Mouse (Mus musculus) subcutaneous adipose tissue, adult 2 months (tissue): ENCODE data around the gene Dnajc16. TPM values are rescaled to one million over a fixed set of nuclear protein-coding genes. Genes with fewer than 3 reads are reported as not detected.

Experiments
- polyA plus RNA-seq: library from polyadenylated mRNA; depleted of rRNA; stranded (reverse); fragments of >200 nt; gene quantifications from 2 replicates; pipeline ENCODE4 v1.2.3, GENCODE M21; 2012; ENCODE audit warnings: low replicate concordance; rRNA removed

The Dnajc16 gene
- 11.2 and 13.9 TPM in 2 replicates for polyA plus RNA-seq

DNA sequence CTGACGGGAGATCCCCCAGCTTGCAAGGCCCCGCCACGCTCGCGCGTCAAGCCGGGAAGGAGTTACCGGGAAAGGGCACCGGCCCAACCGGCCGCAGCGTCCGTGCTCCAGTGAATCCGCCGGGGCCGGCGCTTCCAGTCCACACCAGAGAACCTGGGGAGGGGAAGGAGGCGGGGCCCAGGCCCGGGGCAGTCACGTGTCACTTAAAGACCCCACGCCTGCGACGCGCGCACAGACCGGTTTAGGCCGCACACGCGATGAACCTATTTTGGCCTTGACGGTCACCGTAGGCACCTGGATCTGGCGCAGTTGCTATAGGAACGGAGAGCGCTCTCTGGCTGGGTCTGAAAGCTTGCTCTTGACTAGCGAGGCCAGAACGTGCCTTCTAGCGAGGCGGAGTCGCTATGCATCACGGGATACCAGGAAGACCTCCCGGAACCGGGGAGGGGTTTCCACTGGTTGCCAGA lies at the start of gene Dnajc16:
TSS of gene Dnajc16 (minus strand) at position 408 of the 467 bp plus-strand sequence.

DNA sequence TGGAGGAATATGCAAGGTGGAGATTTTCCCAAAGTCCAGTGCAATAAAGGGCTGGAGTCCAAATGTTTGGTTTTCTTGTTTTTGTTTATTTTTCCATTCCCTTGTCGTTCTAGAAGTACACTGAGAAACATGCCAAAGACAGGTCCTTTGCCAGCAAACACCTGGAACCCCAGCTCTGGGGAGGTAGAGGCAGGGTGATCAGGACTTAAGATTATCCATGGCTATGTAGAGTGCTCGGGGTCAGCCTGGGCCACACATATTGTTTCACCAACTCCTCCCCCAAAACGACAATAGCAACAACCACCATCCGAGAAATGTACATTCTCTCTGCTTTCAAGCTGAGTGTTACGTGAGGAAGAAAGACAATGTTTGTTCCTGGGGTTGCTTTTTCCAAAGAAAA lies 35.3 kb upstream of the Dnajc16 start, which contains the start of gene Cela2a:
TSS of gene Cela2a (minus strand) at position 101 of the 400 bp plus-strand sequence.

DNA sequence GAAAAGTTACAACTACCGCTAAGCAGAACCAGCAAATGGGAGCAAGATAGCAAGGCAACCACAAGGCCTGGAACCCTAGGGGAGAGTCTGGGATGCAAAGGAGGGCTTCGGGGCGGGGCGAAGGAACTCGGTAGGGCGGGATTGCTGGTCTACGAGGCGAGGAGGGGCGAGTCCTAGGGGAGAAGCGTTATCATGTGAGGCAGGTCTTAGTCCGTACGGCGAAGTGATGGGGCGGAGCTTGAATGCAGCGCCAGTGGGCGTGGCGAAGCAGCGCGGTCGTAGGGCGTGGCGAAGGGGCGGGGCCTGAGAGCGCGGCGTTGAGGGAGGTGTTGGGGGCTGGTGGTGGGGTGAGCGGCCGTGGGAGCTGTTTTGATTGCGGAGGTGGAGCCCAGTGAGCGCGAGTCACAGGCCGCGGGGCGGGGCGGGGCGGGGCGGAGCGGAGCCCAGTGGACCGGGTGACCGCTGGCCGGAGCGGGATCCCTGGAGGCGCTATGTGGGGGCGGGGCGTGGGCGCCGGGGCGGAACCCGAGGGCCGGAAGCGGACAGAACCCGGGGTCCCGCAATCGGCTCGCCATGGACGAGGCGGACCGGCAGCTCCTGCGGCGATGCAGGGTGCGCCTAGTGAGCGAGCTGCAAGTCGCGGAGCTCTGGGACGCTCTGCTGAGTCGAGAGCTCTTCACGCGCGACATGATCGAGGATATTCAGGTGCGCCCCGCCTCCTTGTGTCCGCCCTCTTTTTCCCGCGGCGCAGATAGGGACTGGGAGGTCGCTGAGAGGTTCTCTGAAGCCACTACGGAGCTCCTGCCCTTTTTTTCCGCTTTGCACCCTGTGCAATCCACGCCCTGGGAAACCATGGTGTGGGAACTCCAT lies 2.8 kb upstream of the Dnajc16 start, which contains the start of gene Casp9:
TSS of gene Casp9 (plus strand) at position 331 of the 870 bp plus-strand sequence.

DNA sequence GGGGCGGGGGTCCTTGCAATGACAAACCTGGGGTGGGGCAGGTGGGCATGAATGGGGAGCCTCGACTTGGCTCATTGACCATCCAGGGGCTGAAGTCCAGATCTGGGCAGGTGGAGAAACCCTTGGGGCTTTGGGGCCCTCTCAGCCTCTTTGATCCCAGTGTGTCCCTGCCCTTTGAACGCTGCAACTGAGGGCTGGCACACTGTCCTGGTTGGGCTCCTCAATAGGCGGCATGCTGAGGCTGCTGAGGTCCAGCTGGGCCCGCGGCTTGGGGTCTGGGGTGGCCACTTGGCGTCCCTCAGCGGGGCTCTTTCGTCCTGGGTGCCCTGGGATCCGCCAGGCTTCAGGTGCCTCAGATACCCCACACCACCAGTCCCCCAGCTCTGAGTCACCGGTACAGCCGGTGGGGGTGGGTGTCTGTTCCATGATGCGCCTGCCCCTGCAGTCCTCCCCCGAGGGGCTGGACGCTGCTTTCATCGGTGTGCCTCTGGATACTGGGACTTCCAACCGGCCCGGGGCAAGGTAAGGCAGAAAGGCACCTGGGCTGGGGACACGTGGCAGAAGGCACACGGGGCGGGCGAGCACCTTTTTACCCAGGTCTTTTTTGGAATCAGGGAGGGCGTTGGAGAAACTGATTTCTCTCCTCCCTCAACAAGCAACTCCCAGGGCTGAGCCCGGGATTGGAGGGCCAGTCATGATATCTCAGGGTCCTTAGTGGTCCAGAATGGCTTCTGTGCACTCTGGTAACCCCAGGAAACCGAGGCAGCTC lies 44.0 kb downstream of the Dnajc16 start, which contains the start of gene Agmat:
TSS of gene Agmat (plus strand) at position 95 of the 769 bp plus-strand sequence.

DNA sequence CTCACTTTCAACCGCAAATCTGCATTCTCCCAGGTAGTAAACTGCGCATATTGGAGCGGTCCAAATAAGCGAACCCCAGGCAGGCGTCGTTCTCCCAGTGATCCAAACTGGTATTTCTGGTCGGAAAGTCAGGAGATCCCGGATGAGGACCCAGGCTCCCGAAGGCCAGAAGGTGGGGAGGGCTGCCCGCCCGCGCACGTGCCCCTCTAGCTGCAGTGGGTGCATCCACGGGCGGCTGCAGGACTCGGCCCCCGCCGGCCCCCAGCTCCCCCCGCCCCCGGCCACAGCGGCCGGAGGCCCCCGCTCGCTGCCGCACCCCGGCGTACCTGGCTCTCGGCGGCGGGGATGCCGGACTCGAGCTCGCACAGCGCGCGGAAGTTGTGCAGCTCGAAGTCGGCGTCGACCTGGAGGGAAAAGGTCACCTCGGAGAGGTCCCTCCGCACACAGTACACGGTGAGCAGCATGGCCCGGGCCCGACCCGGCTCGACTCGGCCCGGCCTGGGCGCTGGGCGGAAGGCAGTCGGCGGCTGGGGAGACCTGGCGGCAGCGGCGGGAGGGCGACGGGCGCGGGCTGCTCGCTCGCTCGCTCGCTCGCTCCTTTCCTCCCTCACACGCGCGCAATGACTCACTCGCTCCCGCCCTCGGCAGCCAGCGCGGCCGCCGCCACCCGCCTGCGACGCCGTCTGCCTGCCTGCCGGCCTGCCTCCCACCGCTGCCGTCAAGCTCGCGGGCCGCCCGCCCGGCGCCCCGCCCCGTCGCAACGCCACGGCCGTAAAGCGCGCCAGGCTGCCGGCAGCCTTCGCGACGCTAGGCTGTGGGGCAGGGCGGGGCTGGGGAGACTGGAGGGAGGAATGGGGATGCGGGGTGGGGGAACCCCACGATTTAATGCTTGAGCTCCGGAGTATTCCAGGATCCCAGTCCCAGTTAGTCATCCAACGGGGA lies 67.7 kb downstream of the Dnajc16 start, which contains the start of gene Ddi2:
TSS of gene Ddi2 (minus strand) at position 689 of the 942 bp plus-strand sequence.

Other genes with a start within 250 kb of the Dnajc16 start
- gene Fblim1, start 184.8 kb downstream of the Dnajc16 start, polyA plus RNA-seq = 20.7 and 65.4 TPM in 2 replicates
- 0.46 and 0.86 TPM in 2 replicates for gene Tmem82, start 172.3 kb downstream of the Dnajc16 start, polyA plus RNA-seq
- 1.8 and 3.0 TPM in 2 replicates for gene Slc25a34, start 167.1 kb downstream of the Dnajc16 start, polyA plus RNA-seq
- 41.7 and 65.7 TPM in 2 replicates for gene Plekhm2, start 126.0 kb downstream of the Dnajc16 start, polyA plus RNA-seq
- gene Rsc1a1, start 105.3 kb downstream of the Dnajc16 start, polyA plus RNA-seq = 13.4 and 16.3 TPM in 2 replicates
- gene Ddi2, start 67.5 kb downstream of the Dnajc16 start, polyA plus RNA-seq = 10.9 and 18.8 TPM in 2 replicates
- gene Agmat, start 44.3 kb downstream of the Dnajc16 start, polyA plus RNA-seq = 0.19 TPM in 1 of 2 replicates, not detected in the other
- gene Casp9, start 2.7 kb upstream of the Dnajc16 start, polyA plus RNA-seq = 21.5 and 24.8 TPM in 2 replicates
- 0.86 and 2.0 TPM in 2 replicates for gene Cela2a, start 35.2 kb upstream of the Dnajc16 start, polyA plus RNA-seq
- 0.14 TPM in 1 of 2 replicates, not detected in the other for gene Ctrc, start 55.4 kb upstream of the Dnajc16 start, polyA plus RNA-seq
- 47.2 and 70.3 TPM in 2 replicates for gene Efhd2, start 84.0 kb upstream of the Dnajc16 start, polyA plus RNA-seq
- 0.19 TPM in 1 of 2 replicates, not detected in the other for gene Fhad1, start 224.2 kb upstream of the Dnajc16 start, polyA plus RNA-seq